Mouse (Mus musculus): ENCODE measurements around the gene Mef2b.

GRCm38 (mm10) chr8:70210538-70210937 lies 71.0 kb downstream of the Mef2b start:
- TF ChIP-seq POLR2A (IDR thresholded peaks at IDR 0.05; ENCODE audit: borderline replicate concordance, extremely low read depth, low read depth, low read length) (no peak), CTCF (IDR thresholded peaks at IDR 0.05; ENCODE audit: insufficient read depth, low read length) (no peak)
